Mouse (Mus musculus): ENCODE measurements around the gene Pagr1b. TPM values are rescaled to one million over a fixed set of nuclear protein-coding genes. Genes with fewer than 3 reads are reported as not detected.

Pagr1b gene
- polyA plus RNA-seq, 1 experiment from 2014 or later = 0.32 TPM

GRCm38 (mm10) chr7:126963548-126964286, 52.6 kb downstream of the Pagr1b start:
- Histone ChIP-seq H3K27ac (replicated peaks; ENCODE audit: low read depth, low read length) (no peak overlapping the region), H3K36me3 (replicated peaks; ENCODE audit: control insufficient read depth, insufficient read depth, low read depth, low read length) (no peaks in the 10 kb centered on the region), H3K27me3 (ENCODE audit: control insufficient read depth, insufficient read depth, low read length) (peaks cover 7% of the 10 kb centered on the region; the same call in 1 of the 2 replicates), H3K9ac (replicated peaks; ENCODE audit: low read length) (no peak overlapping the region), H3K9me3 (replicated peaks; ENCODE audit: control insufficient read depth, low read length) (no peaks in the 10 kb centered on the region), H3K4me1 (ENCODE audit: control insufficient read depth, insufficient read depth, low read length) (no peaks in the 10 kb centered on the region), H3K4me3 (ENCODE audit: low read depth, low read length) (no peak overlapping the region), H3K4me2 (ENCODE audit: low read depth, low read length) (peak overlapping the region; percentile 11; the same call in 1 of the 2 replicates)
- WGBS = 30% methylated on average over 19 of the region's 19 CpGs
- ATAC-seq (replicated peaks; ENCODE audit: insufficient number of reproducible peaks, low FRiP score, low TSS enrichment, low read depth) = no peak
- DNase-seq (ENCODE audit: low spot score) = peak; percentile 52

DNA sequence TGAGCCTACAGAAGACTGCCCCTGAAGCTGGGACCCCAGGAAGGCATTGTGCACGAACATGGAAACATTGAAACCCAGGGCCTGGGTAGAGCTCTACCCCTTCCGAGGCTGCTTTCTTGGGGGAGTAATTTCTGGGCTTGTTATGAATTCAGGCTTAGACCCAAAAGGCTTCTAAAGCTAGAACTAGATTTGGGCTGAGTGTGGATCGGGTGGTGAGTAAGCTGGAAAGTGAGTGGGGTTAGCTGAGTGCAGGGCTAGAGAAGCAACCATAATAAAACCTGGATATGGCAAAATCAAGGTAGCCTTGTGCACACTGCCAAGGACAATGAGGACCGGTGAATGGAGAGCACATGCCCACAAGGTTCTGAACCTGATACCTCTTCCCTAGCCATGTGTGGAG, 54.3 kb downstream of the Pagr1b start:
- Histone ChIP-seq H3K9ac (replicated peaks; ENCODE audit: low read length) (no peak overlapping the region), H3K9me3 (replicated peaks; ENCODE audit: control insufficient read depth, low read length) (no peaks in the 10 kb centered on the region), H3K4me2 (ENCODE audit: low read depth, low read length) (no peak overlapping the region), H3K27ac (replicated peaks; ENCODE audit: low read depth, low read length) (no peak overlapping the region), H3K36me3 (replicated peaks; ENCODE audit: control insufficient read depth, insufficient read depth, low read depth, low read length) (no peaks in the 10 kb centered on the region), H3K4me3 (ENCODE audit: low read depth, low read length) (no peak overlapping the region), H3K4me1 (ENCODE audit: control insufficient read depth, insufficient read depth, low read length) (no peaks in the 10 kb centered on the region), H3K27me3 (ENCODE audit: control insufficient read depth, insufficient read depth, low read length) (peaks cover 7% of the 10 kb centered on the region; the same call in 1 of the 2 replicates)
- DNase-seq (ENCODE audit: low spot score) (no peak), ATAC-seq (replicated peaks; ENCODE audit: insufficient number of reproducible peaks, low FRiP score, low TSS enrichment, low read depth) (no peak)
- WGBS = 86% methylated on average over 4 of the region's 4 CpGs

GRCm38 (mm10) chr7:126961095-126961494, 55.2 kb downstream of the Pagr1b start:
- ATAC-seq (replicated peaks; ENCODE audit: insufficient number of reproducible peaks, low FRiP score, low TSS enrichment, low read depth) (no peak), DNase-seq (ENCODE audit: low spot score) (no peak)
- no peaks in the 10 kb centered on the region for H3K9me3 ChIP-seq (replicated peaks; ENCODE audit: control insufficient read depth, low read length)
- H3K27me3 ChIP-seq (ENCODE audit: control insufficient read depth, insufficient read depth, low read length) = peaks cover 7% of the 10 kb centered on the region; the same call in 1 of the 2 replicates
- H3K27ac ChIP-seq (replicated peaks; ENCODE audit: low read depth, low read length) = no peak overlapping the region
- no peak overlapping the region for H3K9ac ChIP-seq (replicated peaks; ENCODE audit: low read length)
- WGBS = 90% methylated on average over 5 of the region's 5 CpGs
- no peak overlapping the region for H3K4me2 ChIP-seq (ENCODE audit: low read depth, low read length)
- no peaks in the 10 kb centered on the region for H3K4me1 ChIP-seq (ENCODE audit: control insufficient read depth, insufficient read depth, low read length)
- H3K36me3 ChIP-seq (replicated peaks; ENCODE audit: control insufficient read depth, insufficient read depth, low read depth, low read length) = no peaks in the 10 kb centered on the region
- no peak overlapping the region for H3K4me3 ChIP-seq (ENCODE audit: low read depth, low read length)

DNA sequence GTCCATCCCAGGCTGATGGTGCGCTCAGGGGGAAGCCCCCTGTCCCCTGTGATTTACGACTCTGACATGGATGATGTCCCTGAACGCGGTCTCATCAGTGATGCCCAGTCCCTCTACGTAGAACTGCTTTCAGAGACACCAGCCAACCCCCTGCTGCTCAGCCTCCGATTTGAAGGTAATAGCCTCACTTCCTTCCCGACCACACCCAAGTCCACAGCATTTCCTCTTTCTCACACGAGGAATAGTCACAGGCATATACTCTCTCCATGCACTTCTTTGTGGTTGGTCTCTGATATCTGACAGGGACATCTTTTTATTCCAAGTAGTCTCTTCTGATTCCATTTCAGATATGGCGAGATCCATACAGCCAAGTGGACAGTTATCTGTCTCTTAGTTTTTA, 56.5 kb downstream of the Pagr1b start:
- no peaks in the 10 kb centered on the region for H3K4me1 ChIP-seq (ENCODE audit: control insufficient read depth, insufficient read depth, low read length)
- H3K9me3 ChIP-seq (replicated peaks; ENCODE audit: control insufficient read depth, low read length) = no peaks in the 10 kb centered on the region
- H3K36me3 ChIP-seq (replicated peaks; ENCODE audit: control insufficient read depth, insufficient read depth, low read depth, low read length) = no peaks in the 10 kb centered on the region
- H3K4me3 ChIP-seq (ENCODE audit: low read depth, low read length) = no peak overlapping the region
- H3K4me2 ChIP-seq (ENCODE audit: low read depth, low read length) = no peak overlapping the region
- H3K9ac ChIP-seq (replicated peaks; ENCODE audit: low read length) = no peak overlapping the region
- peaks cover 7% of the 10 kb centered on the region; the same call in 1 of the 2 replicates for H3K27me3 ChIP-seq (ENCODE audit: control insufficient read depth, insufficient read depth, low read length)
- no peak for DNase-seq (ENCODE audit: low spot score)
- ATAC-seq (replicated peaks; ENCODE audit: insufficient number of reproducible peaks, low FRiP score, low TSS enrichment, low read depth) = no peak
- WGBS = 64% methylated on average over 9 of the region's 9 CpGs
- no peak overlapping the region for H3K27ac ChIP-seq (replicated peaks; ENCODE audit: low read depth, low read length)

DNA sequence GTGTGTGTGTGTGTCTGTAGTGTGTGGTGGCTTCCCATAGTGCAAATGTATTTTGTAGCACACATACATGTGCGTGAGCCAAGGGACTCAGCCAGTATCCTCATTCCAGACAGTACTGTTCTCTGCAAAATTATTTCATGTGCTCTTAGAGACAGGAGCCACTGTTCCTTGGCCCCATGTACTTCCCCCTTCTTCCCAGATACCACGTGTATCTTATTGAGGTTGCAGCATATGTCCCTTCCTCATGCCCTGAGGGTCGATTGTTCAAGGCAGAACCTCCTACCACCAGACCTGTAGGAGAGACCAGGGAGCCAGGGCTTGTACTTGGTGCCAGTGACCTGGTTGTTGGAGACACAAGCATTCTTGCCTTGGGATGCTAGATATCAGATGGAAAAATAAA, 61.2 kb downstream of the Pagr1b start:
- peaks cover 2% of the 10 kb centered on the region; the same call in 1 of the 2 replicates for H3K4me1 ChIP-seq (ENCODE audit: control insufficient read depth, insufficient read depth, low read length)
- H3K4me3 ChIP-seq (ENCODE audit: low read depth, low read length) = no peak overlapping the region
- no peak for DNase-seq (ENCODE audit: low spot score)
- H3K27ac ChIP-seq (replicated peaks; ENCODE audit: low read depth, low read length) = no peak overlapping the region
- no peak for ATAC-seq (replicated peaks; ENCODE audit: insufficient number of reproducible peaks, low FRiP score, low TSS enrichment, low read depth)
- no peaks in the 10 kb centered on the region for H3K9me3 ChIP-seq (replicated peaks; ENCODE audit: control insufficient read depth, low read length)
- WGBS = 62% methylated on average over 3 of the region's 3 CpGs
- H3K9ac ChIP-seq (replicated peaks; ENCODE audit: low read length) = no peak overlapping the region
- no peak overlapping the region for H3K4me2 ChIP-seq (ENCODE audit: low read depth, low read length)
- H3K27me3 ChIP-seq (ENCODE audit: control insufficient read depth, insufficient read depth, low read length) = peaks cover 11% of the 10 kb centered on the region
- no peaks in the 10 kb centered on the region for H3K36me3 ChIP-seq (replicated peaks; ENCODE audit: control insufficient read depth, insufficient read depth, low read depth, low read length)

- WGBS = 0% methylated on average over 8 of the region's 8 CpGs
- no peaks in the 10 kb centered on the region for H3K9me3 ChIP-seq (replicated peaks; ENCODE audit: control insufficient read depth, low read length)
- DNase-seq (ENCODE audit: low spot score) = no peak
- ATAC-seq (replicated peaks; ENCODE audit: insufficient number of reproducible peaks, low FRiP score, low TSS enrichment, low read depth) = no peak
- no peak overlapping the region; the same call in 1 of the 2 replicates for H3K4me2 ChIP-seq (ENCODE audit: low read depth, low read length)
- H3K27me3 ChIP-seq (ENCODE audit: control insufficient read depth, insufficient read depth, low read length) = peaks cover 13% of the 10 kb centered on the region
- no peak overlapping the region for H3K4me3 ChIP-seq (ENCODE audit: low read depth, low read length)
- H3K27ac ChIP-seq (replicated peaks; ENCODE audit: low read depth, low read length) = no peak overlapping the region
- peaks cover 2% of the 10 kb centered on the region; the same call in 1 of the 2 replicates for H3K4me1 ChIP-seq (ENCODE audit: control insufficient read depth, insufficient read depth, low read length)
- no peak overlapping the region for H3K9ac ChIP-seq (replicated peaks; ENCODE audit: low read length)
- H3K36me3 ChIP-seq (replicated peaks; ENCODE audit: control insufficient read depth, insufficient read depth, low read depth, low read length) = no peaks in the 10 kb centered on the region
Measured at GRCm38 (mm10) chr7:126952646-126953045, 63.6 kb downstream of the Pagr1b start.

DNA sequence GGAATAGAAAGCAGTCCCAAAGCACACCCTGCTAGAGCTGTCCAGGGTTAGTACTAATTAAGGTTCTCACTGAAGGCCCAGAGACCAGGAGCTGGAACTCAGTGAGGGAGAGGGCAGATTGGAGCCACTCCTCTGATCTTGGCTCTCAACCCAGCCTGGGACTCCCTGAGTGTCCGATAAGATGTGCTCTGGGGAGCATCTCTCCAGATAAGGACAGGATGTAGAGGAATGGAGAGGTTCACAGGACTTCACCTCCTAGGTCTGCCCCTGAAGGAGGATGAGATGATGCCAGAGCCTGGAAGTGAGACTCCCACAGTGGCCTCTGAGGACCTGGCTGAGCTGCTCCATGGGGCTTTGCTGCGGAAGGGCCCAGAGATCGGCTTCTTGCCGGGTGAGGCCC, 64.5 kb downstream of the Pagr1b start:
- WGBS = 27% methylated on average over 4 of the region's 4 CpGs
- Histone ChIP-seq H3K27ac (replicated peaks; ENCODE audit: low read depth, low read length) (no peak overlapping the region), H3K4me2 (ENCODE audit: low read depth, low read length) (no peak overlapping the region), H3K4me1 (ENCODE audit: control insufficient read depth, insufficient read depth, low read length) (peaks cover 2% of the 10 kb centered on the region; the same call in 1 of the 2 replicates), H3K9me3 (replicated peaks; ENCODE audit: control insufficient read depth, low read length) (no peaks in the 10 kb centered on the region), H3K36me3 (replicated peaks; ENCODE audit: control insufficient read depth, insufficient read depth, low read depth, low read length) (no peaks in the 10 kb centered on the region), H3K9ac (replicated peaks; ENCODE audit: low read length) (no peak overlapping the region), H3K27me3 (ENCODE audit: control insufficient read depth, insufficient read depth, low read length) (peaks cover 13% of the 10 kb centered on the region), H3K4me3 (ENCODE audit: low read depth, low read length) (no peak overlapping the region)
- no peak for DNase-seq (ENCODE audit: low spot score)
- ATAC-seq (replicated peaks; ENCODE audit: insufficient number of reproducible peaks, low FRiP score, low TSS enrichment, low read depth) = no peak
